Mouse (Mus musculus) kidney, postnatal 14 days (tissue): ENCODE measurements around the gene Sigmar1.
A peak's percentile ranks its signal among the peaks of the same experiment; 100 is the strongest.

Experiments
- DNase-seq: peaks from one replicate; pipeline ENCODE4 v3.0.0; 2022; ENCODE audit warnings: mixed read lengths

Sigmar1 gene

GRCm38 (mm10) chr4:41754797-41755337, 1.1 kb downstream of the Sigmar1 start, which contains the start of gene Galt:
Galt (plus strand) TSS chr4:41755228.
- DNase-seq = no peak

- DNase-seq = no peak
Measured at GRCm38 (mm10) chr4:41745021-41745420, 10.9 kb downstream of the Sigmar1 start.

- no peak for DNase-seq
Measured at GRCm38 (mm10) chr4:41744131-41744530, 11.8 kb downstream of the Sigmar1 start.

GRCm38 (mm10) chr4:41741158-41741560, 14.8 kb downstream of the Sigmar1 start:
- peak; percentile 96 for DNase-seq

- no peak for DNase-seq
Measured at GRCm38 (mm10) chr4:41740380-41741157, 15.4 kb downstream of the Sigmar1 start.

GRCm38 (mm10) chr4:41739260-41739659, 16.7 kb downstream of the Sigmar1 start:
- no peak for DNase-seq

GRCm38 (mm10) chr4:41738256-41738603, 17.7 kb downstream of the Sigmar1 start:
- DNase-seq = no peak

GRCm38 (mm10) chr4:41737602-41738255, 18.2 kb downstream of the Sigmar1 start:
- peak; percentile 84 for DNase-seq

- no peak for DNase-seq
Measured at GRCm38 (mm10) chr4:41731052-41731765, 24.7 kb downstream of the Sigmar1 start, which contains the start of gene Arid3c. Arid3c (minus strand) TSS chr4:41731142.

- DNase-seq = no peak
Measured at GRCm38 (mm10) chr4:41726826-41727621, 28.9 kb downstream of the Sigmar1 start.

- peak; percentile 95 for DNase-seq
Measured at GRCm38 (mm10) chr4:41722918-41723351, 33.0 kb downstream of the Sigmar1 start, which contains the start of gene Dctn3. Dctn3 (minus strand) TSS chr4:41723170.

GRCm38 (mm10) chr4:41716834-41717233, 39.1 kb downstream of the Sigmar1 start:
- DNase-seq = no peak

GRCm38 (mm10) chr4:41715596-41715995, 40.4 kb downstream of the Sigmar1 start:
- DNase-seq = peak; percentile 64

GRCm38 (mm10) chr4:41715082-41715481, 40.9 kb downstream of the Sigmar1 start:
- DNase-seq = no peak

- peak; percentile 78 for DNase-seq
Measured at GRCm38 (mm10) chr4:41714276-41714675, 41.7 kb downstream of the Sigmar1 start.

- peak; percentile 92 for DNase-seq
Measured at GRCm38 (mm10) chr4:41713197-41714067, 42.5 kb downstream of the Sigmar1 start, which contains the start of gene Rpp25l. Rpp25l (minus strand) TSS chr4:41713534.

GRCm38 (mm10) chr4:41712421-41713196, 43.3 kb downstream of the Sigmar1 start:
- peak; percentile 38 for DNase-seq

- DNase-seq = no peak
Measured at GRCm38 (mm10) chr4:41711705-41712375, 44.1 kb downstream of the Sigmar1 start.

GRCm38 (mm10) chr4:41710229-41710628, 45.7 kb downstream of the Sigmar1 start:
- no peak for DNase-seq
